Mouse (Mus musculus) left cerebral cortex, adult 11 months (tissue): ENCODE results near the gene Fam227b.

Experiments used
- DNase-seq: peaks from one replicate; pipeline ENCODE4 v3.0.0; 2022; ENCODE audit warnings: low spot score

Fam227b gene

GRCm38 (mm10) chr2:126006088-126006487, 145.7 kb downstream of the Fam227b start:
- DNase-seq = peak; percentile 9

GRCm38 (mm10) chr2:126002291-126002690, 149.5 kb downstream of the Fam227b start:
- DNase-seq = no peak

- DNase-seq = no peak
Observed at GRCm38 (mm10) chr2:125975808-125976345, 175.9 kb downstream of the Fam227b start.

DNA sequence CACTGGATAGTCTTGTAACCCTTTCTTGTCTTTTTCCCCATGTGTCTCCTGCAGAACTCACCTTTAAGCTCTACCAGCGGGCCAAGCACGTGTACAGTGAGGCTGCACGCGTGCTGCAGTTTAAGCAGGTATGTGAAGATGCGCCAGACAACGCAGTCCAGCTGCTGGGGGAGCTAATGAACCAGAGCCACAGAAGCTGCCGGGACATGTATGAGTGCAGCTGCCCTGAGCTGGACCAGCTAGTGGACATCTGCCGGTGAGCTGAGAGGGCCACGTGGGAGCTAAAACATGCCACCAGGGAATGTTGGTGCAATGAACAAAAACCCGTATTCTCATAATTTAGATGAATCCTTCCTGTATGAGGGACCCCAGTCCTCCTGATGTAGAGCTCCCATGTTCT, 176.6 kb downstream of the Fam227b start:
- no peak for DNase-seq

GRCm38 (mm10) chr2:125973207-125973606, 178.6 kb downstream of the Fam227b start:
- DNase-seq = no peak

DNA sequence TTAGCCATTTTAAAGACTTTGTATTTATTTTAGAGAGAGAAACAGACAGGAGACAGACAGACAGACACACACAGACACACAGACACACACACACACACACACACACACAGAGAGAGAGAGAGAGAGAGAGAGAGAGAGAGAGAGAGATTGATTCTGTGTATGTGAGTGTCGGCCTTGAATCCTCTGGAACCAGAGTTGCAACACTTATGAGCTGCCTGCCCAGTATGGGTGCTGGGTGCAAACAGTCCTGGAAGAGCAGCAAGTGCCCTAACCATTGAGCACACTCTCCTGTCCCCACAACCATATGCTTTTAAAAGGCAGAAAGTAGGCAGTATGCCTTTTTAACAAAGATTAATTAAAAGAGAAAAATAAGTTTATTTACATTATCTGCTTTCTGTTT, 183.0 kb downstream of the Fam227b start:
- no peak for DNase-seq

DNA sequence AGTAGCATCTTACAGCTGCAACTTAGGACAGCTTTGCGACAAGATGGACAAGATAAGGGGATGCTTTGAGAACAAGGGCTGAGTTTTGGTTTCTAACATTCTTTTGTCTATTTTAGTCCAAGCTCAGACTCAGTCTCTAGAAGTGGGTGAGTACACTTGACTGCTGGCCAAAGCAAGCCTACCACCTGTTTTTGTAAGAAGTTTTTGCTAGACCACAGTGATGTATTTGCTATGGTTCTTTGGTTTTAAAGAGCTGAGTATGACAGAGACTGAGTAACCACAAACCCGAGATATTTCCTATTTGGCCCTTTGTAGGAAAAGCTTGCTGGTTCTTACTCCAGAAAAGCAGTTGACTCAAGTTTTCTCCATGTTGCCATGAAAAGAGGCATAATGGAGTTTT, 203.6 kb downstream of the Fam227b start:
- no peak for DNase-seq

DNA sequence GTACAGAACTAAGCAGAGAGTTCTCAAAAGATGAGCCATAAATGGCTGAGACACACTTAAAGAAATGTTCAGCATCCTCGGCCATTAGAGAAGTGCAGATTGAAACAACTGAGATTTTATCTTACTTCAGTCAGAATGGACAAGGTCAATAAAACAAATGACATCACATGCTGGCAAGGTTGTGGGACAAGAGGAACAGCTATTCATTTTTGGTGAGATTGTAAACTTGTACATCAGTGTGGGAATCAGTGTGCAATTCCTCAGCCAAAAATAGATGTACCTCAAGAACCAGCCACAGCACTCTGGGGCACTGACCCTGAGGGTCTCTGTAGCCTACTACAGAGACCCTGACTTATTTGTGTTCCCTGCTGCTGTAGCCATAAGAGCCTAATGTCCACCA, 208.5 kb downstream of the Fam227b start:
- no peak for DNase-seq

DNA sequence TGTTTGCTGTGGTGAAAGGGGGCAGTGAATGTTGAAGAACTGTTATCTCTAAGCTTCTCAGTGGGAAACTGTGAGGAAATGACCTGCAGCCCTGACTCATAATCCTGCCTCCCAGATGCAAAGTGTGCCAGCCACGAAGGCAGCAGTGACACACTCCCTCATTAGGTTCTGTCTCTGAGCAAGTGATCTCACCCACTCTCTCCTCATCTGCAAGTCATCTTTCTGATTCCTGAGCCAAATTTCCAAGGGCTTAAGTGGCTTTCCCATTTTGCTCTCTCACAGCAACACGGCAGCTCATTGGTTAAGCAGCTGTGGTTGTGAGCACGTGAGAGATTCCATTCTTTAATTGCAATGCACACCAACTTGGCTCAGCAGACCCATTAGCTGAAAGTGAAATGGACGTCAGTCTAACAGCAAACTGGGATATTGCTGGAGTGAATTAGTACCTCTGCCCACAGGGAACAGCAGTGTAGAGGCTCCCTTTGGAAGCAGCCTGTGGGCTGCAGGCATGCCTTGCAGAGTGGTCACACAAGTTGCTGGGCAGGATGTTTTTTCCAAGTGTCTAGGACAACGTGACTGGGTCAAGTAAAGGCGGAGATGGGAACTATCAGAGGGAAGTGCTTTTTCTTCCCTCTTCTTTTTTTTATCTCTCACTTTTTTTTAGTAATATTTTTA, 210.6 kb downstream of the Fam227b start:
- DNase-seq = peak; percentile 21

DNA sequence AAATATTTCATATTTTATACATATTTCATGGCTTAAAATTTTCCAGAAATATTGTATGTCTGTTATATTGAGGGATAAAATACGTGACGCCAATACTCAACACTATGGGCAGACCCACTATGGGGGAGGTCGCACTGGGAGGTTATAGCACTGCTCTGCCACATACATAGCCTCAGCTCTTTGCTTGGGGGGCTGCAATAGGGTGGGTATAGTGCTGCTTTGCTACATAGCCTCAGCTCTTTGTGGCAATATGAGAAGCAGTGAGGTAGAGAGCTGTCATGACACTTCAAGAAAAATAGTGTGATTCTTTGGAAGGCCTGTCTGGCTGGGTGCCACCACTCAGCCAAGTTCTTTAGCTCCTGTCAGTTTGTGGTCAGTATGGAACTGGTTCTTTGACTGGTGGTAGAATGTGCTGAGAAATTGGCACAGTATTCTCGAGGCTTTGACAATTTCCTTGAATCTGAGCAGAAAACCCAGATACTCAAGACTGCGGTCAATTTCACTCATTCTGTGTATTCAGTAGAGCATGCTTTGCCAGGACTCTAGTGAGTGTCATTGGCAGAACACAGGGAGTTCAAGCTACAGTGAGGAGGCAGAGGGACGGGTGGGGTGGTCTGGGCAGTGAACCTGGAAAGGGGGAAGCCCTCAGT, 212.7 kb downstream of the Fam227b start:
- DNase-seq = no peak

GRCm38 (mm10) chr2:125936396-125936795, 215.4 kb downstream of the Fam227b start:
- no peak for DNase-seq

DNA sequence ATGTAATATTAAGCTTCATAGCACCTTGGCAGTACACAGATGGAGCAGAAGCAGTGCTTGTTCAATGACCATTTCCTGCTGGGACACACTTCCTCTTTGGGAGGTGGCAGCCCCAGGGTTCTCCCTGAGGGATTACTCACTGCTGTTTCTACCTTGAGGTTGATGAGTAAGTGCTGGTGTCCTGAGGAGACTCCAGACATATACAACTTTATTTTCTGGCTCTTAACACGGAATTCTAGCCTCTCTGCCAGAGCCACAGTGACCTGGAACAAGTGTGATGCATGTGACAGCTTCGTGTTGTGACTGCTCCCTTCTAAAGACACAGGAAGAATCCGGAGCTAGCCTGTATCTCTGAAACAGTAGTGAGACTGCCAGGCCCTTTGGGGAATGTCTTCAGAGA, 217.8 kb downstream of the Fam227b start:
- DNase-seq = no peak
